Mouse (Mus musculus) intestine, postnatal 0 days (tissue): Measurements from ENCODE around the gene Sirt1. TPM values are rescaled to one million over a fixed set of nuclear protein-coding genes. Genes with fewer than 3 reads are reported as not detected.

Source experiments
- ATAC-seq: fragments of 200-750 bp; cut with Nextera tagmentation; 2 replicates; pipeline ENCODE4 v1.8.0; 2017; ENCODE audit warnings: mild to moderate bottlenecking, moderate TSS enrichment, moderate library complexity
- H3K27ac ChIP-seq: fragments of 300-500 bp; sonication (generic); 2 replicates; pipeline ENCODE4 v1.5.1; 2014; ENCODE audit warnings: mild to moderate bottlenecking, low read depth, low read length, moderate library complexity
- H3K27me3 ChIP-seq: fragments of 300-500 bp; sonication (generic); replicated peaks from 2 replicates; pipeline ENCODE4 v1.6.1; 2014; ENCODE audit warnings: low read length, mixed read lengths; ENCODE audit not compliant: control insufficient read depth, insufficient read depth
- H3K36me3 ChIP-seq: fragments of 300-500 bp; sonication (generic); 2 replicates; pipeline ENCODE4 v1.6.1; 2014; ENCODE audit warnings: mild to moderate bottlenecking, moderate library complexity; ENCODE audit not compliant: control insufficient read depth, insufficient read depth
- H3K4me1 ChIP-seq: fragments of 300-500 bp; sonication (generic); replicated peaks from 2 replicates; pipeline ENCODE4 v1.6.1; 2014; ENCODE audit warnings: antibody characterized with exemption, low read length, mixed read lengths; ENCODE audit not compliant: control insufficient read depth, insufficient read depth
- H3K4me2 ChIP-seq: fragments of 300-500 bp; sonication (generic); replicated peaks from 2 replicates; pipeline ENCODE4 v1.6.1; 2014; ENCODE audit warnings: low read depth, mild to moderate bottlenecking, moderate library complexity
- H3K4me3 ChIP-seq: fragments of 300-500 bp; sonication (generic); 2 replicates; pipeline ENCODE4 v1.5.1; 2014; ENCODE audit warnings: low read depth, low read length
- H3K9ac ChIP-seq: fragments of 300-500 bp; sonication (generic); 2 replicates; pipeline ENCODE4 v1.6.1; 2014; ENCODE audit warnings: mild to moderate bottlenecking, low read depth, low read length
- H3K9me3 ChIP-seq: fragments of 300-500 bp; sonication (generic); 2 replicates; pipeline ENCODE4 v1.6.1; 2016; ENCODE audit warnings: mixed run types; ENCODE audit not compliant: control insufficient read depth
- CTCF ChIP-seq: sonication (generic); IDR thresholded peaks from 2 replicates; pipeline ENCODE4 v1.5.1; 2016; ENCODE audit warnings: low read depth, mild to moderate bottlenecking, control low read depth, antibody characterized with exemption, moderate library complexity
- whole genome bisulfite sequencing: fragments of 180-500 bp; shearing (Covaris S2); extraction: QIAGEN DNeasy Blood & Tissue Kit; methylation state at CpG from one replicate; pipeline ENCODE4 v1.1.7; 2014; 5-methylcytosine and 5-hydroxymethylcytosine counted together
- polyA plus RNA-seq: library from polyadenylated mRNA; unstranded; fragments of >200 nt; fragmentation: Nextera tagmentation; extraction: Ambion mirVana; gene quantifications from 2 replicates; pipeline ENCODE4 v1.2.1, GENCODE M21; 2015

Sirt1 gene
- polyA plus RNA-seq, 1 experiment from 2014 or later: 3.9 TPM

DNA sequence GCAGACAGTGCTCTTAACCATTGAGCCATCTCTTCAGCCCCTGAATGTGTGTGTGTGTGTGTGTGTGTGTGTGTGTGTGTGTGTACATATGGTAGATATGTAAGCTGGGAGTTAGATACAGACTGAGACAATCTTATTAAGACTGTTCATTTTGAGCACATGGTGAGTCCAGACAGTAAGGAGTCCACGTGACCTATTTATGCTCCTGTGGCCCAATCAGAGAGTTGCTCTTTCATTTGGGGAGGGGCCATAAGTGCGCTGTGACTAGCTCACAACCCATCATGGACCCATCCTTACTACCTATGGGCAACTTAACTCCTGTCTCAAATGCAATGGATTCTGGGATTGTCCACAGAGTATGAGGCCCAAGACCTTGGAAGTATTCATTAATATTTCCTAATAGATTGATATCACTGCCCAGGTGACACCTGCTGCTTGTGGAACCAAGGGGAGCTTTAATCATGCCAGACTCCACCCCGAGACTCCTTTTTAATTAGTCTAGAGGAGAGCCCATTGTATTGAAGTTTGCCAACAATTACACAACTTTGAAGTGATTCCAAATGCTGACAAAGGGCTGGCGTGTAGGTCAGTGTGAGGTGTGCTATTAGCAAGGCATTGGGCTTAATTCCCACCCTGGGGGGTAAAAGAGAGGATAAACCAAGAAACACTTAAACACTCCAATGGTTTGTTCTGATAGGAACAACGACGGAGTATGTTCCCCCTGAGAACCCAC, 2.4 kb downstream of the Sirt1 start:
- H3K9ac ChIP-seq: no peak overlapping the region
- no peak overlapping the region for H3K27ac ChIP-seq
- no peak for TF ChIP-seq CTCF
- H3K4me3 ChIP-seq: no peak overlapping the region
- WGBS: 62% methylated on average over 6 of the region's 6 CpGs
- no peak overlapping the region for H3K4me2 ChIP-seq
- no peaks in the 10 kb centered on the region for H3K4me1 ChIP-seq
- no peaks in the 10 kb centered on the region for H3K27me3 ChIP-seq
- ATAC-seq: no peak
- H3K36me3 ChIP-seq: no peaks in the 10 kb centered on the region
- no peaks in the 10 kb centered on the region for H3K9me3 ChIP-seq

DNA sequence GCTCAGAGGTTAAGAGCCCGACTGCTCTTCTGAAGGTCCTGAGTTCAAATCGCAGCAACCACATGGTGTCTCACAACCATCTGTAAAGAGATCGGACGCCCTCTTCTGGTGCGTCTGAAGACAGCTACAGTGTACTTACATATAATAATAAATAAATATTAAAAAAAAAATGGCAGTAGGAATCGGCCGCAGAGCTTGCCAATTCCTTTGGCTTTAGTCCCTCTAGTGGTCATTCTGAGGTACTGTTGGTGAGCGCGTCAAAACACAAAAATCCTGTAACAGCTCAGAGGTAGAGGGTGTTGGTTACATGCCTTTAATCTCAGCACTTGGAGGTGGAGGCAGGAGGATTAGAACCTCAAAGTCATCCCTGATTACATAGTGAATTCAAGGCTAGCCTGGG, 4.0 kb downstream of the Sirt1 start:
- no peak overlapping the region for H3K4me2 ChIP-seq
- H3K9me3 ChIP-seq: no peaks in the 10 kb centered on the region
- H3K36me3 ChIP-seq: no peaks in the 10 kb centered on the region
- no peak overlapping the region for H3K9ac ChIP-seq
- 19% methylated on average over 9 of the region's 9 CpGs for WGBS
- no peak overlapping the region for H3K27ac ChIP-seq
- no peaks in the 10 kb centered on the region for H3K4me1 ChIP-seq
- peak; percentile 50; the same call in 1 of the 2 replicates for ATAC-seq
- no peaks in the 10 kb centered on the region for H3K27me3 ChIP-seq
- TF ChIP-seq CTCF: peak; percentile 88
- H3K4me3 ChIP-seq: no peak overlapping the region

- no peaks in the 10 kb centered on the region for H3K27me3 ChIP-seq
- ATAC-seq: no peak
- H3K4me1 ChIP-seq: no peaks in the 10 kb centered on the region
- no peaks in the 10 kb centered on the region for H3K36me3 ChIP-seq
- no peak overlapping the region for H3K27ac ChIP-seq
- WGBS: 85% methylated on average over 5 of the region's 5 CpGs
- no peak overlapping the region for H3K4me2 ChIP-seq
- H3K4me3 ChIP-seq: no peak overlapping the region
- H3K9me3 ChIP-seq: no peaks in the 10 kb centered on the region
- no peak for TF ChIP-seq CTCF
- H3K9ac ChIP-seq: no peak overlapping the region
Observed at GRCm38 (mm10) chr10:63376303-63376702, 5.2 kb downstream of the Sirt1 start.

DNA sequence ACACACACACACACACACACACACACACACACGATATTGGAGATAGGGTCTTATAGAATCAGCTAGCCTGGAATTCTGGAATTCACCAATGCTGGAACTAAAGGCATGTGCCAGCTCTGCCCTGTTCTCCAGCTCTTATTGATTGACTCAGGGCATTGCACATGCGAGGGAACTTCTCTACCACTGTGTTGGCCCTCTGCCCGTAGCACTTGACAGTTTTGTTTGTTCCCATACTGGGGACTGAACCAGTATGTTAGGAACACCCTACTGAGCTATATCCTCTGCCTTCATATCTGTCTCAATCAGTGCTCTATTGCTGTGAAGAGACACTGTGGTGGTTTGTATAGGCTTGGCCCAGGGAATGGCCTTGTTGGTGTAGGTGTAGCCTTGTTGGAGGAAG, 13.5 kb downstream of the Sirt1 start:
- H3K27ac ChIP-seq: no peak overlapping the region
- ATAC-seq: no peak
- no peak for TF ChIP-seq CTCF
- no peaks in the 10 kb centered on the region for H3K4me1 ChIP-seq
- H3K4me3 ChIP-seq: no peak overlapping the region
- H3K27me3 ChIP-seq: no peaks in the 10 kb centered on the region
- no peak overlapping the region for H3K9ac ChIP-seq
- no peak overlapping the region for H3K4me2 ChIP-seq
- no peaks in the 10 kb centered on the region for H3K9me3 ChIP-seq
- H3K36me3 ChIP-seq: no peaks in the 10 kb centered on the region
- whole genome bisulfite sequencing: 72% methylated on average over 3 of the region's 3 CpGs

DNA sequence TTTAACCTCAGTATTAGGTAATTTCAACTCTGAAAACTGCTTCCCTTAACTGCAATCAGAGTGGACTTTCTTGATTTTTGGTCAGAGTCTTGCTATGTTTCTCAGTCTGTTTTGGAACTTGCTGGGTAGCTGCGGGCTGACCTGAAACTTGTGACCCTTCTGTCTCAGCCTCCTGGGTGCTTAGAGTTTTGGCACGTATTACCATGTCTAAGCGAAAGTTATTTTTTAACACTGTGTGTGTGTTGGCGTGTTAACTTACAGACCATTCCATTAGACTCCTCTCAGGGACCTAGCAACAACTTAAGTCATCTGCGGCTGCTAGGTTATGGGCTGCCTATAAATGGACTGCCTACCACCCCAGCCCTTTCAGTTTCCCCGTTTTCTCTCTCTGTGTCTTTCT, 14.1 kb downstream of the Sirt1 start:
- no peak for ATAC-seq
- no peak overlapping the region for H3K27ac ChIP-seq
- no peak overlapping the region for H3K4me2 ChIP-seq
- H3K36me3 ChIP-seq: no peaks in the 10 kb centered on the region
- 79% methylated on average over 6 of the region's 6 CpGs for WGBS
- no peak overlapping the region for H3K4me3 ChIP-seq
- no peaks in the 10 kb centered on the region for H3K4me1 ChIP-seq
- H3K9ac ChIP-seq: no peak overlapping the region
- H3K9me3 ChIP-seq: no peaks in the 10 kb centered on the region
- no peak for TF ChIP-seq CTCF
- no peaks in the 10 kb centered on the region for H3K27me3 ChIP-seq

DNA sequence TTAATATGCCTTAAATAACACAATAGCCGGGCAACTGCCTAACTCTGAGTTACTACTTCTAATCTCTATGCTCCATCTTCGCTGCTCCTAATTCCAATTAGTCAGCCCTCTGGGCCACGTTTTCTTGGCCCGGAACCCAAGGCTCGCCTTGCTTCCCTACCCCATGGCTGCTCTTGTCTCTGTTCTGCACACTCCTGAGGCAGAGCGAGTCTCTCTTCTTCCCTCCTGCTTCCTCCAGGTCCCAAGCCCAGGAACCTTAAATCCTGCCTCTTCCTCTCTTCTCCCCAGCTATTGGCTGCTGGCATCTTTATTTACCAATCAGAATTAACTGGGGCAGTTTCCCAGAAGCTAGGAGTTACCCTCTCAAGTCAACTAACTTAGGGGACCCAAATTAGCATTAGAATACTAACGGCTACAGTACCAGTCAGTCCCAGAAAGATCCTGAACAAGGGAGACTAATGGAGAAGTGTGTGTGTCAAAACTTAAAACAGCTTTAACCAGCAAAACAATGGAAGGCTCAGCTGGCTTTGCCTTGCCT, 15.5 kb downstream of the Sirt1 start:
- no peaks in the 10 kb centered on the region for H3K27me3 ChIP-seq
- no peak overlapping the region for H3K9ac ChIP-seq
- H3K27ac ChIP-seq: no peak overlapping the region
- H3K36me3 ChIP-seq: no peaks in the 10 kb centered on the region
- no peaks in the 10 kb centered on the region for H3K4me1 ChIP-seq
- no peak overlapping the region for H3K4me3 ChIP-seq
- ATAC-seq: no peak
- no peak for TF ChIP-seq CTCF
- H3K9me3 ChIP-seq: no peaks in the 10 kb centered on the region
- 61% methylated on average over 7 of the region's 7 CpGs for WGBS
- no peak overlapping the region for H3K4me2 ChIP-seq
